Mouse (Mus musculus) hematopoietic stem cell, adult 5-6 weeks (primary cell): ENCODE data around the gene Gigyf2. TPM values are rescaled to one million over a fixed set of nuclear protein-coding genes. Genes with fewer than 3 reads are reported as not detected.

ENCODE experiments used
- ATAC-seq, 2 experiments: fragments of 125-278 bp in 1 of 2; replicated peaks in 1 of 2; 2 replicates each; pipeline ENCODE4 v1.8.0; 2016 to 2017; ENCODE audit warnings: inconsistent platforms in 2 of 2, mild to moderate bottlenecking in 2 of 2, moderate number of reproducible peaks in 2 of 2, low read depth in 1 of 2, moderate TSS enrichment in 1 of 2; ENCODE audit not compliant: low FRiP score in 2 of 2, poor library complexity in 2 of 2, severe bottlenecking in 2 of 2, insufficient read depth in 1 of 2, low TSS enrichment in 1 of 2
- total RNA-seq: library from RNA; stranded (forward); fragments of 172-1452, 232-1000 nt; gene quantifications from 2 replicates; pipeline ENCODE4 v1.2.3, GENCODE M21; 2017

Gene Gigyf2
- total RNA-seq, 1 experiment from 2014 or later = 147 TPM

DNA sequence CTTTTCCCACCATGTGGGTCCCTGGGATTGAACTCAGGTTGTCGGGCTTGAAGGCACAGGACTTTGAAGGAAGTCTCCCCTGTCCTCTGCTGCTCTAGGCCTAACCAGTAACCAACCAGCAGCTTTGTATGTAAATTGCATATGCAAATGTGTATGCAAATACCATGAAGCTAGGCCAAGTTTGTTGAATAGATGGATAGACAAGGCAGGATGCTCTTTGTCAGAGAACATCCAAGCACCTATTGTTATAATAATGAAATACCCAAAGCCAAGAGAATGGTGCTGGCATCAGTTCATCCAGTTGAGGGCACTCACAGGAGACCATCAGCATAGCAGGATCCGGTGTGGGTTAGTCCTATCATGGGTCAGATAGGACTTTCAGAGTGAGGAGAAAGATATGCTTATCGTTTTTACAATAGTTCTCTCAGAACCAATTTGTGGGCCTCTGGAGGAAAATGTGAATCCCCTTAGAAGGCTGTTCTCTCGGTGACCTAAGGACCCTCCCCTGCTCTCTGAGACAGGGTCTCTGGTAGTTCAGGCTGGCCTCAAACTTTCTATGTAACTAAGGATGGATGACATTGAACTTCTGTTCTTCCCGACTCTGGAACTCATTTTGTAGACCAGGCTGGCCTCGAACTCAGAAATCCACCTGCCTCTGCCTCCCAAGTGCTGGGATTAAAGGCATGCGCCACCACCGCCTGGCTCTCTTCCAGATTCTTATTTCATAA, 12.8 kb upstream of the Gigyf2 start:
- ATAC-seq = no peak

GRCm38 (mm10) chr1:87315431-87315830, 11.4 kb upstream of the Gigyf2 start:
- ATAC-seq = no peak

- no peak for ATAC-seq
Observed at GRCm38 (mm10) chr1:87315894-87316293, 10.9 kb upstream of the Gigyf2 start.

- no peak for ATAC-seq
Observed at GRCm38 (mm10) chr1:87316672-87317071, 10.1 kb upstream of the Gigyf2 start.

DNA sequence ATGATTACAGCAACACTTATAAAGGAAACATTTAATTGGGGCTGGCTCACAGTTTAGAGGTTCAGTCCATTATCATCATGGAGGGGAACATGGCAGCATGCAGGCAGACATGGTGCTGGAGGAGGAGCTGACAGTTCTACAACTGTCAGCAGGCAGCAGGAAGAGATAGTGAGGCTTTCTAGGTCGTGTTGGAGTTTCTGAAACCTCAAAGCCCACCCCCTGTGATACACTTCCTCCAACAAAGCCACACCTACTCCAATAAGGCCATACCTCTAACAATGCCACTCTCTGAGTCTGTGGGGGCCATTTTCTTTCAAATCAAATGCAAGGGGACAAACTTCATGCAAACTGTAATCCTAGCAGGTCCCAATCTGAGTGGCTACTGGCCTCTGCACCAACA, 5.7 kb upstream of the Gigyf2 start:
- ATAC-seq = no peak

GRCm38 (mm10) chr1:87322778-87323177, 4.0 kb upstream of the Gigyf2 start:
- ATAC-seq = no peak

DNA sequence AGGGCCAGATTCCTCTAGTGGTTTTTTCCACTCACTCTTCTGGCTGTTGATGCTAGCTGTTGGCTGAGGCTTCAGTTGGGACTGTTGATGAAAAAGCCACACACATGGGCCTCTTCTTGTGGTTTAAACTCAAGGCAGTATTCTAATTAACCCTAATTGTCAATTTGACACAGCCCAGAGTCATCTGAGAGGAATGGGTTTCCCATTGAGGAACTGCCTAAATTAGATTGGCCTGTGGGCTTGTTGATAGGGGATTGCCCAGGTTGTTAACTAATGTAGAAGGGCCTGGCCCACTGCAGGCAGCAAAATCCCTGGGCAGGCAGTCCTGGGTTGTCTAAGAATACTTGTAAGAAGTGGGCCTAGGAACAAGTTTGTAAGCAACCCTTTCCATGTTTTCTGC, 2.1 kb upstream of the Gigyf2 start:
- no peak for ATAC-seq

- ATAC-seq = peak in 1 of 2 experiments; percentile 37; a peak in 1 of 4 replicates
Observed at GRCm38 (mm10) chr1:87327165-87327861, 515 bp downstream of the Gigyf2 start.

- no peak for ATAC-seq
Observed at GRCm38 (mm10) chr1:87331774-87332173, 5.0 kb downstream of the Gigyf2 start.

- ATAC-seq = no peak
Observed at GRCm38 (mm10) chr1:87350576-87350975, 23.8 kb downstream of the Gigyf2 start.

GRCm38 (mm10) chr1:87360276-87360675, 33.5 kb downstream of the Gigyf2 start:
- ATAC-seq = no peak

GRCm38 (mm10) chr1:87378024-87378560, 51.3 kb downstream of the Gigyf2 start:
- ATAC-seq = no peak

DNA sequence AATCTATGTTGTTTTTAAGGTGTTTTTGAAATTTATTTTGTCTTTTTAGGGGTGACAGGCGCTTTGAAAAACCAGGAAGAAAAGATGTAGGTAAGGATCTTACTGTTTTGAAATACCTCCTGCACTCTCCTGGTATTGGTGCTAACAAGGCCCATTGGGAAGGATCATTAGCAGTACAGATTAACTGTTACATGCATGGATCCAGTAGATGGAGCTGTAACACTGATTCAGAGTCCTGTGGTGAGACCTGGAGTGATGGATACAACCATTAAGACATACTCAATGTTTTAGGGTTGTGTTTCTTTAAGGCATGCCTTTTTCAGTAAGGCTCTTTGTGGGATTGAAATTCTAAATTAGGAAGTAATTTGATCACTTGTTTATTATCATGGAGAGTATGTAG, 53.1 kb downstream of the Gigyf2 start:
- ATAC-seq = no peak

- ATAC-seq = no peak
Observed at GRCm38 (mm10) chr1:87381152-87381551, 54.4 kb downstream of the Gigyf2 start.

DNA sequence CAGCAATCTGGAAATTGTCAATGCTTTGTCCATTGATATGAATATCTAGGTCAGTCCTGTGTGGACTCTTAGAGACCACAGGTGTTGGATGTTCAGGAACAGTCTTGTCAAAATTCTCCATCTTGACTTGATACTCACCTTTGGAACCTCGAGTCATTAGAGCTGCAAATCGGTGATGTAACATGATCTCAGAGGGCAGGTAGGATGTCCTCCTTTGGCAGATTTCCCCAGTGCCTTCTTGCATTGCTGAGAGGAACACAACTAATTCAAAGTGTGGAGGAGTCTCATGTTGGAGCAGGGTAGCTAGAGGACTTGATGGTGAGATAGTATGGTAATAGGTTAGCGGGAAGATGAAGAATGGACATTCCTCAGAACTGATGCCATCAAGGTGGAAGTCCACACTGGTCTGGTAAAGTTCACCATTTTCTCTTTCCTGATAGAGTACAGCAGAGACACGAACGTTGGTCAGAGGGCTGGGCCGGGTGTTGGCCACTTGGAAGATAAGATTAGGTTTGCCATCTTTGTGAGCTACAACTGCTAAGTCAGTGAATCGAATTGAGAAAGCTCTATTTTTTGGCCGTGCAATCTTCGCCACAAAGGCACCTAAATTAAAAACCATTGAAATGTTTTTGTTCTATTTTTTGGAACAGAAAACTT, 59.8 kb downstream of the Gigyf2 start:
- no peak for ATAC-seq

GRCm38 (mm10) chr1:87393444-87394195, 66.8 kb downstream of the Gigyf2 start:
- ATAC-seq = no peak

GRCm38 (mm10) chr1:87394594-87394993, 67.8 kb downstream of the Gigyf2 start, which contains the start of gene Kcnj13:
Gene Kcnj13, minus strand, starts transcription at chr1:87394729.
- no peak for ATAC-seq
